Mouse (Mus musculus): ENCODE measurements around the gene H2-Q7.
"Not testable (repeated sequence)": the region's sequence is repeated elsewhere in the genome, so short reads cannot be mapped to it uniquely, and the experiment has no call there.

The H2-Q7 gene

GRCm38 (mm10) chr17:35438885-35439284 is at the start of gene H2-Q7:
H2-Q7 (plus strand) TSS chr17:35439155.
- DNase-seq, result peak; percentile 99

GRCm38 (mm10) chr17:35389796-35390195 is 49.2 kb upstream of the H2-Q7 start:
- DNase-seq, result peak; percentile 72

- DNase-seq, result peak; percentile 73
Observed at GRCm38 (mm10) chr17:35392671-35393070, 46.3 kb upstream of the H2-Q7 start.

DNA sequence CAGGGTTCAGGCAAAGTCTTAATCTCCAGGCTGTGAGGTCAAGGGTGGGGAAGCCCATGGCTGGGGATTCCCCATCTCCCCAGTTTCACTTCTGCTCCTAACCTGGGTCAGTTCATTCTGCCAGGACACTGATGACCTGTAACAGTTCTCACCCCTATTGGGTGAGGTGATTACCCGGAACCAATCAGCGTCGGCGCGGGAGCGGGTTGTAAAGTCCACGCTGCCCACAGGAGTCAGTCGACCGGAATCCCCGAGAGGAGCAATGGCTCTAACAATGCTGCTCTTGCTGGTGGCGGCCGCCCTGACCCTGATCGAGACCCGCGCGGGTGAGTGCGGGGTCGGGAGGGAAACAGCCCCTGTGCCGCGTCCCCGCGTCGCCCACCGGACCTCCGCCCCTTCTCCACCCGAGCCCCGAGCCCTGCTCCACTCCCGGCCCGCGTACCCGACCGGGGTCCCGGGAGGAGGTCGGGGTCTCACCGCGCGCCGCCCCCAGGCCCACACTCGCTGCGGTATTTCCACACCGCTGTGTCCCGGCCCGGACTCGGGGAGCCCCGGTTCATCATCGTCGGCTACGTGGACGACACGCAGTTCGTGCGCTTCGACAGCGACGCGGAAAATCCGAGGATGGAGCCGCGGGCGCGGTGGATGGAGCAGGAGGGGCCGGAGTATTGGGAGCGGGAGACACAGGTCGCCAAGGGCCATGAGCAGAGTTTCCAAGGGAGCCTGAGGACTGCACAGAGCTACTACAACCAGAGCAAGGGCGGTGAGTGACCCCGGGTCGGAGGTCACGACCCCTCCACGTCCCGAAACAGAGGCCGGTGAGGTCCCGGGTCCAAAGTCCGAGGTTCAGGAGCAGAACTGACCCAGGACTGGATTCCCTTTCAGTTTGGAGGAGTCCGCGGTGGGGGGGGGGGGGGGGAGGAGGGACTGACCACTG is 44.8 kb upstream of the H2-Q7 start:
- peak; percentile 97 for DNase-seq

GRCm38 (mm10) chr17:35396956-35397355 is 42.0 kb upstream of the H2-Q7 start:
- peak; percentile 65 for DNase-seq

GRCm38 (mm10) chr17:35413057-35413456 is 25.9 kb upstream of the H2-Q7 start:
- not testable (repeated sequence) for DNase-seq

- DNase-seq, result not testable (repeated sequence)
Observed at GRCm38 (mm10) chr17:35415273-35416129, 23.5 kb upstream of the H2-Q7 start.

DNA sequence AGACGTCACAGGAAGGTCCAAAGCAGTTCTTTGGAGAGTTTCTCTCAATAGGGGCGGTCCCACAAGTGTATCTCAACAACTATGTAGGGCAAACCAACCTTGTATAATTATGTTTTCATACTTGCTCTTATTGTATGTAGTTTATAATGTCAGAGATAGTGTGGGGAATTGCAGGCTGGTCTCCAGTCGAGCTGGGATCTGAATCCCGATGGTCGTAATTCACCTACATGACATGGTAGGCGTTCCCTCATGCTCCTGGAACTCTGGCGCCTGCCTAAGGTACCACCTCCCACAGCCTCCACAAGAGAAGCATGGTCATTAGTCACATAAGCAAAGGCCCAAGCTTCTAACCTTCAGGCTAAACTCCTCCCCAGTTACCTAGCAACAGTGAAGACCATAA is 20.2 kb upstream of the H2-Q7 start:
- peak; percentile 84 for DNase-seq

- peak; percentile 80 for DNase-seq
Observed at GRCm38 (mm10) chr17:35419564-35419963, 19.4 kb upstream of the H2-Q7 start.

DNA sequence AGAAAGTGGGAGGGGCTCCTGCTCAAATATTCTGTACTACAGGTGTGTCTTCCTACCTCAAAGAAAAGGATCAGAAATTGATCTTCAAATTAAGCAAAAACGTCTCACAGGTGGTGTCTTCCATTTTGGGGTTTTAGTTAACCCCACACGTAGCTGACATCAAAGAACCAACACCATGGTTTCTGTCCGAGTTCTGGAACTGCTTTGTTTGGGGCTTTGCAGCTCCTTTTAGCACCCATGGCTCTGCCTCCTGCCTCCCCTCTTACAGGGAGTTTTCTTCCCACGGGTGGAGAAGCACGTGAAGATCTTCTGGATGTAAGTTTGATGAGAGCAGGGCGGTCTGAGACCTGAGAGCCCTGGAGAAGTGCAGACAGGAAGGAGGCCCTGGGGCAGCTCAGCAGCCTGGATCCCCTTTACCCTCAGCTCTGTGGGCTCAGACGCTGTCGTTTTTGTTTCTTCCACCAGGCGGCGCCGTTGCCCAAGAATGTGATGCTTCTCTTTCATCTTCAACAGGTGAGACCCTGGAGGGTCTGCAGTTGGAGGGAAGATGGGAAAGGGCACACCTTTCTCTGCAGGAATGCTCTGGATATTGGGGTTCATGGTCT is 18.6 kb upstream of the H2-Q7 start:
- DNase-seq, result peak; percentile 92

DNA sequence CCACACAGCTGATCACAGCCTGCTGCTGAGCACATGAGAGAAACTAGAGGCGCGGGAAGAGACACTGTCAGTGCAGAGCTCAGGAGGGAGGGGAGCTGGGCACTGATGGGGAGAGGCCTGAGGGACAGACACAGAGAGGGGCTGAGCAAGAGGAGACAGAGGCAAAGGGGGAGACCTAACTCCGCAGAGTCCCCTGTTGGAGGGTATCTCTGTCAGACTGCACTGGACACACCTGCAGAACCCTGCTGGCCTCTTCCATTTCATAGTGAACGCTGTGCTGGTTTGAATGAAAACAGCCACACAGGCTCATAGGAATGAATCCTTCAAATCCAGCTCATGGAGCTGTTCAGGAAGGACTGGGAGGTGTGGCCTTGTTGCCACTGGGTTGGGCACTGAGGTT is 17.6 kb upstream of the H2-Q7 start:
- DNase-seq, result peak; percentile 84

- DNase-seq, result peak; percentile 74
Observed at GRCm38 (mm10) chr17:35422360-35422759, 16.6 kb upstream of the H2-Q7 start.

GRCm38 (mm10) chr17:35423131-35423810 is 15.7 kb upstream of the H2-Q7 start:
- peak; percentile 74 for DNase-seq

- DNase-seq, result peak; percentile 87
Observed at GRCm38 (mm10) chr17:35424106-35424505, 14.8 kb upstream of the H2-Q7 start.

- peak; percentile 99 for DNase-seq
Observed at GRCm38 (mm10) chr17:35424624-35425416, 14.1 kb upstream of the H2-Q7 start, which contains the start of gene H2-Q6. H2-Q6 (plus strand) TSS chr17:35424850.

DNA sequence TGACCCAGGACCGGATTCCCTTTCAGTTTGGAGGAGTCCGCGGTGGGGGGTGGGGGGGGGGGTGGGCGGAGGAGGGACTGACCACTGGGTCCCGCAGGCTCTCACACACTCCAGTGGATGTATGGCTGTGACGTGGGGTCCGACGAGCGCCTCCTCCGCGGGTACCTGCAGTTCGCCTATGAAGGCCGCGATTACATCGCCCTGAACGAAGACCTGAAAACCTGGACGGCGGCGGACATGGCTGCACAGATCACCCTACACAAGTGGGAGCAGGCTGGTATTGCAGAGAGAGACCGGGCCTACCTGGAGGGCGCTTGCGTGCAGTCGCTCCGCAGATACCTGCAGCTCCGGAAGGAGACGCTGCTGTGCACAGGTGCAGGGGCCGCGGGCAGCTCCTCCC is 13.5 kb upstream of the H2-Q7 start:
- peak; percentile 93 for DNase-seq

DNA sequence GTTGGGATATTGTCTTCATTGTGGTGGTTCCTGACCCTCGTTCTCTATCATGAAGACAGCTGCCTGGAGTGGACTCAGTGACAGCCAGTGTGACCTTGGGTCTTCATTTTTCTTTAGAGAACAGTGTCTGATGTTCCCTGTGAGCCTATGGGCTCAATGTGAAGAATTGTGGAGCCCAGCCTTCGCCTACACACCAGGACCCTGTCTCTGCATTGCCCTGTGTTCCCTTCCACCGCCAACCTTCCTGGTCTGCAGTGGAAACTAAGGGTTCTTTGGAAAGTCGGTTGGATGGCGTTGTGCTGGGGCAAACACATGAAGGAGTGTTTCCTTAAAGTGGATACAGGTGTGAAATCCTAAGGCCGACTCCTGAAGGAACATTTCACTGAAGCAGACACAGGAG is 10.1 kb upstream of the H2-Q7 start:
- DNase-seq, result peak; percentile 82

DNA sequence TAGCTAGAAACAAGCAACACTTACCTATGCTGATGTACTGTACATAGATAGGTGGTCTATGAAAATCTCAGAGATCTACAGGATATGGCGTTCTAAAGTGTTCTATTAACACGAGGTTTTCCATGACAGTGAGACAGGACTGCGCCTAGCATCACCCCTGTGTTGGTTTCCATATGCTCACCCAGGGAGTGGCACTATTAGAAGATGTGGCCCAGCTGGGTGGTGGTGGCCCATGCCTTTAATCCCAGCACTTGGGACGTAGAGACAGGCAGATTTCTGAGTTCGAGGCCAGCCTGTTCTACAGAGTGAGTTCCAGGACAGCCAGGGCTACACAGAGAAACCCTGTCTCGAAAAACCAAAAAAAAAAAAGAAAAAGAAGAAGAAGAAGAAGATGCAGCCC is 8.3 kb upstream of the H2-Q7 start:
- peak; percentile 89 for DNase-seq

DNA sequence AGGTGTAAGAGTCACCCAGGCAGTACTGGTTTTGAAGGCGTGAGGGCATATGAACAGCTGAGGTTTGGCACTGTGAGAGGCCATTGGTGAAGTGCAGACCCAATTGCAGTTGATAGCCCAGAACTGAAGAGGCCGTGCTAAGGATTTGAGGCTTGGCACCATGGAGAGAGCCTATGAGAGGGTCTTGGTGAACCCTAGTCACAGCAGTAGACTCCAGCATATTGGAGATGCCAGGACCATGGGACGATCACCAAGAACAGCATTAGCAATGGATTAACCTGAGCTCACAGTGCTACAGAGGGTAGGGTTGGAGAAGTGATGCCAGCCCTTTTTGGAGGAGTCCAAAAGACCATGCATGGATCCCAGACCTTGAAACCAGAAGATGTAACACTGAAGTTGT is 6.8 kb upstream of the H2-Q7 start:
- peak; percentile 87 for DNase-seq

GRCm38 (mm10) chr17:35434836-35435235 is 4.1 kb upstream of the H2-Q7 start:
- peak; percentile 86 for DNase-seq

DNA sequence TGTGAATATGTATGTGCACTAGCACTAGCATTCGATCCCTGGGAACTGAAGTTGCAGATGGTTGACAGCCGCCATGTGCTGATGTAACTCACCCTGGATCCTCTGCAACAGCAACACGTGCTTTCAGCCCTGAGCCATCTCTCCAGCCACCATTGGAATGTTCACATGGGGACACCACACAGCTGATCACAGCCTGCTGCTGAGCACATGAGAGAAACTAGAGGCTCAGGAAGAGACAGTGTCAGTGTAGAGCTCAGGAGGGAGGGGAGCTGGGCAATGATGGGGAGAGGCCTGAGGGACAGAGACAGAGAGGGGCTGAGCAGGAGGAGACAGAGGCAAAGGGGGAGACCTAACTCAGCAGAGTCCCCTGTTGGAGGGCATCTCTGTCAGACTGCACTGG is 3.4 kb upstream of the H2-Q7 start:
- DNase-seq, result peak; percentile 82
